Mouse (Mus musculus) spleen, adult 2 months (tissue): ENCODE measurements around the gene Ogfr. TPM values are rescaled to one million over a fixed set of nuclear protein-coding genes. Genes with fewer than 3 reads are reported as not detected.

ENCODE experiments used
- DNase-seq, 2 experiments: peaks; one replicate each; pipeline versions ENCODE4 v3.0.0 to v3.0.0-alpha.2; 2012 to 2021; ENCODE audit warnings: low spot score in 2 of 2, low read depth in 1 of 2
- H3K27ac ChIP-seq: fragments of 200-500 bp; 2 replicates; pipeline ENCODE4 v1.5.1; 2012; ENCODE audit warnings: low read length, inconsistent platforms; ENCODE audit not compliant: insufficient read depth
- H3K27me3 ChIP-seq: fragments of 200-500 bp; 2 replicates; pipeline ENCODE4 v1.6.1; 2012; ENCODE audit warnings: mild to moderate bottlenecking, moderate library complexity, low read length, inconsistent platforms; ENCODE audit not compliant: control insufficient read depth, insufficient read depth
- H3K36me3 ChIP-seq: fragments of 200-500 bp; 2 replicates; pipeline ENCODE4 v1.6.1; 2012; ENCODE audit warnings: mild to moderate bottlenecking, low read length, inconsistent platforms; ENCODE audit not compliant: control insufficient read depth, insufficient read depth
- H3K4me1 ChIP-seq: fragments of 200-500 bp; 2 replicates; pipeline ENCODE4 v1.6.1; 2011; ENCODE audit warnings: inconsistent platforms; ENCODE audit not compliant: control insufficient read depth, insufficient read depth, insufficient read length
- H3K4me3 ChIP-seq: fragments of 200-500 bp; 2 replicates; pipeline ENCODE4 v1.5.1; 2011; ENCODE audit warnings: mild to moderate bottlenecking, inconsistent platforms; ENCODE audit not compliant: insufficient read depth, insufficient read length; ENCODE audit errors: extremely low read depth
- CTCF ChIP-seq: fragments of 200-500 bp; IDR thresholded peaks from 2 replicates; pipeline ENCODE4 v1.5.1; 2011; ENCODE audit warnings: mild to moderate bottlenecking, inconsistent platforms; ENCODE audit not compliant: insufficient read depth, insufficient read length, insufficient replicate concordance; ENCODE audit errors: extremely low read depth
- POLR2A ChIP-seq: fragments of 200-500 bp; IDR thresholded peaks from 2 replicates; pipeline ENCODE4 v1.6.1; 2011; ENCODE audit warnings: low read depth, low read length, inconsistent platforms
- polyA plus RNA-seq: library from polyadenylated mRNA; depleted of rRNA; stranded (reverse); fragments of >200 nt; gene quantifications from 2 replicates; pipeline ENCODE4 v1.2.3, GENCODE M21; 2012; rRNA removed

Ogfr gene
- polyA plus RNA-seq, 1 experiment = 39.0 TPM

DNA sequence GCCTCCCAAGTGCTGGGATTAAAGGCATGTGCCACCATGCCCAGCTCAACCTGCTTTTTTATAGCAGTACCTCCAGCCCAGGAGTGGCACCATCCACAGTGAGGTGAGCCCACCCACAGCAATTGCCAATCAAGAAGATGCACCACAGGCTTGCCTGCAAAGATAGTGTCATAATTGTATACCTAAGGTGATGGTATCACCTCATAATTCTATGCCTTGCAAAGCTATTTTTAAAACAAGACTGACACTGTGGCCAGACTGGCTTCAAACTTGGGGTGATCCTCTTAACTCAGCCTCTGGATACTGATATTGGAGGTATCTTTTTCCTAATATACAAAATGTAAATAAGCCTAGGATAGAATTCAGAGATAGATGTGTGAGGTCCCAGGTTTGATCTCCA, 54.6 kb downstream of the Ogfr start:
- Histone ChIP-seq H3K36me3 (no peaks in the 10 kb centered on the region), H3K4me1 (no peaks in the 10 kb centered on the region; the same call in 1 of the 2 replicates), H3K4me3 (no peak overlapping the region), H3K27ac (no peak overlapping the region), H3K27me3 (peaks cover 21% of the 10 kb centered on the region)
- no peak for TF ChIP-seq CTCF
- no peak for TF ChIP-seq POLR2A
- no peak for DNase-seq

Other genes with a start within 250 kb of the Ogfr start
- 8.1 and 10.1 TPM in 2 replicates for gene Slco4a1, start 133.0 kb upstream of the Ogfr start, polyA plus RNA-seq
- not detected in 2 replicates for gene Ntsr1, start 89.3 kb upstream of the Ogfr start, polyA plus RNA-seq
- 30.8 and 41.2 TPM in 2 replicates for gene Mrgbp, start 7.9 kb upstream of the Ogfr start, polyA plus RNA-seq
- gene Col9a3, start 8.5 kb downstream of the Ogfr start, polyA plus RNA-seq = 1.9 and 2.3 TPM in 2 replicates
- not detected in 2 replicates for gene Tcfl5, start 53.5 kb downstream of the Ogfr start, polyA plus RNA-seq
- 11.4 and 12.5 TPM in 2 replicates for gene Dido1, start 120.8 kb downstream of the Ogfr start, polyA plus RNA-seq
- 21.1 and 22.8 TPM in 2 replicates for gene Gid8, start 120.9 kb downstream of the Ogfr start, polyA plus RNA-seq
- 43.9 and 48.1 TPM in 2 replicates for gene Slc17a9, start 136.0 kb downstream of the Ogfr start, polyA plus RNA-seq
- not detected in 2 replicates for gene Bhlhe23, start 187.7 kb downstream of the Ogfr start, polyA plus RNA-seq